Mouse (Mus musculus) heart, adult 9 months (tissue): Measurements from ENCODE around the gene Acot4.
"Not testable (repeated sequence)": the region's sequence is repeated elsewhere in the genome, so short reads cannot be mapped to it uniquely, and the experiment has no call there.

ENCODE experiments used
- DNase-seq, 2 experiments: peaks; one replicate each; pipeline ENCODE4 v3.0.0; 2022; ENCODE audit warnings: low spot score in 2 of 2

Acot4 gene

DNA sequence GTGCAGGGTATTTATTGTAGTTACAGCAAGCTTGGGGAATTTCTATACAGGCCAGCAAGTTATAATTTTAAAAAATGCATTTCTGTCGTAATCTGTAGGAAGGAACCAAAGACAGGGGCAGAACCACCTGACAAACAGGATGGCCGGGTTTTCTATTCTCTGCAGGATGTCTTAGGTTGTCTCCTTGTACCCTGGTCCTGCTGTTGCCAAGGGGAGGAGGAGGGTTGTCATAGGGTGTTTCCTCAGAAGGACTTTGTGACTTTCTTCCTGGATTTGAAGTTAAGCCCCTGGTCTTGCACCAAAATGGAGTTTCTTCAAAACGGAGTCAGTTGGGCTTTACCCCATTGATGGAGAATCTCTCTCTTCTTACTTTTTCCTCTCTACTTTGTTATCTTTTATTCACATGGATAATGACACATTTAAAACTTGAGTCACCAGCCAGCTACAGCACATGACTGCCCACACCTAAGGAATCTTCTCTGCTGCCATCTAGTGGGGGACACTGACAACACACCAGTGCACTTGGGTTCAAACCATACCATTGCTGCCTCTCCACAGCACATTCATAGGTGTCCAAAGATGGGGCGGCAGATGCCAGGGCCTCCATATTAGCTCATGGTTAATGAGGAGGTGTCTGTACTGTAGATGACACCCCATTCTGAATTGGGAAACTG lies 7.4 kb upstream of the Acot4 start:
- peak; percentile 47 to 72 for DNase-seq

DNA sequence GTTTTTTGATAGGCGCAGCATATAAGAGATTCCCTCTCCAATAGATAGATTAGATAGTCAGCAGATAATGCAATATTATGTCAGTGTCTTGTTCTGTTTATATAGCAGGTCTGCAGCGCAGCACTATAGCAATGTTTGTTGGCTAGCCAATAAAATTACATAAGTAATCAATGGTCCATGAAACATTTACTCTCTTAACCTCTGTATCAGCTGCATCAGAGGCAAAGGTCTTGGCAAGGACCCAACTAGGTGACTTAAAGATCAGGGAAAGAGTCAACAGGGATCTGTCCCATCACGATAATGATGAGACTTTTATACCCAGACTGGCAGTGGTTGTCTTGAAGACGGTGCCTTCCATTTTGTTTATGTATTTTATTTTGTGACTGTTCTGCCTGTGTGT lies 5.3 kb upstream of the Acot4 start:
- no peak for DNase-seq

DNA sequence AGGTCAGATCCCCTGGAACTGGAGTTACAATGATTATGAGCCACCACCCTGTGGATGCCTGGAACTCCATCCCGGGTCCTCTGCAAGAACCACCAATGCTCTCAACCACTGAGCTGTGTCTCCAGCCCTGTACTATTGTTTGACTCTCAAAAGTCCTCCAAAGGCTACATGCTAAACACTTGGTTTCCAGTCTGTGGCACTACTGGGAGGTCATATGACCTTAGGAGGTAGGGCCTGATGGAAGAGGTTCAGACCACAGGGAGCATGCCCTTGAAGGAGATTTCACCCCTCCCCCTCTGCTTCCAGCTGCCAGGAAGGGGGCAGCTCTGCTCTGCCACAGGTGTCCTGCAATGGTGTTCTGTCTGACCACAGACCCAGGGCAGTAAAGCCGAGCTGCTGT lies 4.9 kb upstream of the Acot4 start:
- DNase-seq, result not testable (repeated sequence)

DNA sequence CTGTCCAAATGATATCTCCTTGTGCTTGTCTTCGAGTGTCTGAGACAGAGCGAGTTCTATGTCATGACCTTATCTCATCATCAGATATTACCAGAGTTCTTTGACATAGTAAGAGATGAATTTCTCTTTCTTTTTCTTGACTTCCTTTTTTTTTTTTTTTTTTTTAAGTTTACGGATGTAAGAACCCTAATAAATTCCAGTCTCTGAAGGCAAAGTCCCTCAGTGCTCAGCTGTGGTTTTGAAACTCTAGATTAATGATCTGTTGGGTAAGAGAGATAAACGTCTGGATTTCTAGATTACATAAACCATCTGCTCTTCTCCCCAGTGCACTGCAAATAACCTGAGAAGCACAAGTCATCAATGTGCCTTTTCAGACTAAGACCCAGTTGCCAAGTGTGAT lies 4.1 kb upstream of the Acot4 start:
- DNase-seq, result no peak

DNA sequence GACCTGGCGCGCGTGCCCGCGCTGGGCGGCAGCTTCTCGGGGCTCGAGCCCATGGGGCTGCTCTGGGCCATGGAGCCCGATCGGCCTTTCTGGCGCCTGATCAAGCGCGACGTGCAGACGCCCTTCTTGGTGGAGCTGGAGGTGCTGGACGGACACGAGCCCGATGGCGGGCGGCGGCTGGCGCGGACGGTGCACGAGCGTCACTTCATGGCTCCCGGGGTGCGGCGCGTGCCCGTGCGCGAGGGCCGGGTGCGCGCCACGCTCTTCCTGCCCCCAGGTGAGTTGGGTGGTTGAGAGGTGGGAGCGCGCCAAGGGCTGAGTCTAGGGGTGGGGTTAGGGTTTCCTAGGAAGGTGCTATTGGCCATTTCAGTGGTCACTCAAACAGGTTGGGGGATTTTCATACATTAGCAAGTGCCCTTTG lies 522 bp downstream of the Acot4 start, which contains the start of gene Gm49366:
TSS of gene Gm49366 (plus strand) at position 245 of the 421 bp plus-strand sequence.
- peak; percentile 18 to 22 for DNase-seq

DNA sequence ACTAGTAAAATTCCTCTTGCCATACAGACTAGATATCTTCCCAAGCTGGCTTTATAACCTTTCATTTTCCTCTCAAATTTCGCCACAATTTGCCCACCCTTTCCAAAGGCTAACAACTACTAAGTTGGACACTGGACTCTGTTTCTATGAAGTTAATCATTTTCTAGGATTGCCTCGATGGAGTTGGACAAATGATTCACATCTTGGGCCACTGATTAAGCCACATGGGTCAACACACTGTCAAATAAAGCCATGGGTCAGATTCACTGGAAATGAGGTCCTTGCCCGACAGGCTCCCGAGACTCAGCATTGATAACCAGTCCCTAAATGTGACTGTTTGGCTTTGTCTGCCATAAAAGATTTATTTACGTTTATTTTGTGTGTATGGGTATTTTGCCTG lies 4.1 kb downstream of the Acot4 start:
- DNase-seq, result no peak

DNA sequence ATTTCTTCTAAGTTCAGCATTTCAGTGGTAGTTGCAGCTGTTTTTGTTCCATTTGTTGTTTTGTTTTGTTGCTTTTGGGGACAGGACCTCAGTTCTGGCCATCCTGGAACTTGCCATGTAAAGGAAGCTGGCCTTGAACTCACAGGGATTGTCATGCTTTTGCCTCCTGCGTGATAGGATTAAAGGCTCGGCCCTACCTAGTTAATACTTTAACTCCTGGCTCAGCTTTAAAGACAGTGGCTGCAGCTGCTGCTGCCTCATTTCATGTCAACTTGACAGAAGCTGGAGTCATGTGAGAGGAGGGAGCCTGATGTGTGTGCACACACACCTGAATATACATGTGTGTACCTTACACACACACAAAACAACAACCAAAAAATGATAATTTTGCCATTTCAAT lies 5.9 kb downstream of the Acot4 start:
- no peak for DNase-seq

DNA sequence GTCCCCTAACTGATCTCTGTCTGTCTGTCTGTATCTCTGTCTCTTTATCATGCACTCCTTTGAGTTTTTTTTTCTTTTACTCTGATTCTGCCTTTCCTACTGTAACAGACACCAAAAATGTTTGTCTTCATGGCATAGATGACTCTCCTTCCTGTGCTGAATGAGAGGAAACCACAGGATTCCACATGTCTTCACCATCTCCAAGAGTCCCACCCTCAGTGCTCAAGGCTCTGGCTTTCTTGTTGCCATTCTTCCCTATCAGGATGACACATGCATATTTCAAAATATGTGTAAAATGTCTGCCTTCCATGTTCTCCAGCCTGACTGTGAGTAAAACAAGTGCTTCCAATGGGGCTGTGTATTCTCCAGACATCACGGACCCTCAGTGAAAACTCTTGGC lies 8.7 kb downstream of the Acot4 start:
- DNase-seq, result no peak

DNA sequence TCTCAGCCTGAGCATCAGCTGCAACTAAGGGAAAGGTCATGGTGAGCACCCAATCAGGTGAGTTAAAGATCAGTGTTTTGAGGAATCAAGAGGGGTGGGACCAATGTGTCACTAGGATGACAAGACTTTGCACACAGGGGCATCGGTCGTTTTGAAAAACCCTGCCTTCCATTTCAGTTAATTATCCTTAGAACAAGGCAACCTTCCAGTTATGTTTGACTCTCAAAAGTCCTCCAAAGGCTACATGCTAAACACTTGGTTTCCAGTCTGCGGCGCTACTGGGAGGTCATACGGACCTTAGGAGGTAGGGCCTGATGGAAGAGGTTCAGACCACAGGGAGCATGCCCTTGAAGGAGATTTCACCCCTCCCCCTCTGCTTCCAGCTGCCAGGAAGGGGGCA lies 12.6 kb downstream of the Acot4 start:
- not testable (repeated sequence) for DNase-seq

DNA sequence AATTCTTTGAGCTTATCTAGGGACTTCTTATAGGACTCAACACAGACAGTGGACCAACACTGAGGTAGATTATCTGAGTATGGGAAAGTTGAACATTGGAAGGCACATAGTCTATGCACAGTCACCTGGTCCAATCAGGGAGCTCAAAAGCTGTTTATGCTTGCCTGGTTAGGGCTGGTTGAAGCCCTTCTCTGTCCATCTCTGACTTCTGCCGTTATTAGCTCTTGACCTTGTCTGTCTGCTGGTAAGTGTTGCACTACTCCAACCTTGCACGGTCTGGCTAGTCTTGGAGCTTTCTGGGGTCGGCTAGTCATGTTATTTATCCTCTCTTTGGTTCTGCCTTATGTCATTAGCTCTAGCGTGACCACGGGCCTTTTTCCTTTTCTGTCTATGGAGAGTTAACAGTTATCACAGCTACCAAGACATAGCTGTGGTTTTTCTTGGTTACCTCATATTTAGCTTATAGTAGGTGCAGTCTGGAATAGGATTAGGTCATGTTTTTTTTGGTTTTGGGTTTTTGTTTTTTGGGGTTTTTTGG lies 13.8 kb downstream of the Acot4 start, which contains the start of gene Acot3:
TSS of gene Acot3 (plus strand) at position 208 of the 538 bp plus-strand sequence.
- no peak for DNase-seq

DNA sequence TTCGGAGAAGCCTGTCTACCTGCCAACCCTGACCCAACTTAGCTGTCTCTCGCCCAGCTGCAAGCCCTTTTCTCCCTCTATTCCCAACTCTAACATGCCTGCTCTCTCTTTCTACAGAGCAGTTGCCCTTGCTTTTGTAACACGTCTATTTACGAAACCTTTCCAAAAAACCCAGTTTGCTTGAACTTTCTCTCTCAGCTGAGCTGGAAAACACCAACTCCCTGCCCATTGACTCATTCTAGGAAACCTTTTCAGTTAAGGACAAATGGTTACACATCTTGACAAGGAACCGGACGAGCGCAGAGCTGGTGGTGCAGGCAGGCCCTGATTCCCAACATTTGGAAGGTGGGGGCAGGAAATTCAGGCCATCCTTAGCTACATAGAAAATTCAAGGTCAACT lies 14.4 kb downstream of the Acot4 start:
- no peak for DNase-seq

DNA sequence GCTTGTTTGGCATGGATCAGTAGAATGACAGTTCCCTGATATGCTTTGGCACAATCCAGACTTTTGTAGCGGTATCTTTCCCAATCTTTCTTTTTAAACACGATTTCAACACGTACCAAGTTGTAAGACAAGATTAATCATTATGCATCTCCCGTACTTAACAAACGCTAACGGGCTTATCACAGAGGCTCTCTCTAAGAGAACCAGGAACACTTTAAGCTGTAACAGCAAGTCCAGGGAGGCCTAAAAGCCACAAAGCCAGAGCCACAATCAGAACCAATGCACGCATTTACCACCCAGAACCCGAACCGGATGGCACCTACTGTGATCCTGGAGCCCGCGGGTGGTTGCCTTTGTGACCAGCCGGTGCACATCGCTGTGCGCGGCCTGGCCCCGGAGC lies 15.0 kb downstream of the Acot4 start:
- no peak for DNase-seq

DNA sequence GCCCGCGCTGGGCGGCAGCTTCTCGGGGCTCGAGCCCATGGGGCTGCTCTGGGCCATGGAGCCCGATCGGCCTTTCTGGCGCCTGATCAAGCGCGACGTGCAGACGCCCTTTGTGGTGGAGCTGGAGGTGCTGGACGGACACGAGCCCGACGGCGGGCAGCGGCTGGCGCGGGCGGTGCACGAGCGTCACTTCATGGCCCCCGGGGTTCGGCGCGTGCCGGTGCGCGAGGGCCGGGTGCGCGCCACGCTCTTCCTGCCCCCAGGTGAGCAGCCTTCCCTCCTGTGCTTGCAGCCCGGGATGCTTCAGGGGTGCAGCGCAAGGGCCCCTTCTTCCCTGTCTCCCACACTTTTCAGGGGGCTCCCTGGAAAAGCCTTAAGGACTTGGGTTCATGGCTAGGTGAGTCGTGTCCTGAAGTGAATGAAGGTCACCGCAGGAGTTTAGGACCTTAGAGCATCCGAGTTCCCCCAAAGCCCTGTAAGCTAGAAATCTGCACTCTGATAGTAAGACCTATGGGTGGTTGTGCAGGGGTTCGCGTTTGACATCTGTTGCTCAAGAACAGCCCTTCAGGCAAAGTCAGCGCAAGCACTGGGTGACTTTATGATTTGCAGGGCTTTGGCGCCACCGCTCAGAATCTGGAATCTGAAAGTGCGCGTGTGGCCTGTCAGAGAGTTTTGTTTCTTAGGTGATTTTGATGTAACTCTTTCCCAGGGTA lies 15.7 kb downstream of the Acot4 start:
- peak in 1 of 2 experiments; percentile 4 for DNase-seq

DNA sequence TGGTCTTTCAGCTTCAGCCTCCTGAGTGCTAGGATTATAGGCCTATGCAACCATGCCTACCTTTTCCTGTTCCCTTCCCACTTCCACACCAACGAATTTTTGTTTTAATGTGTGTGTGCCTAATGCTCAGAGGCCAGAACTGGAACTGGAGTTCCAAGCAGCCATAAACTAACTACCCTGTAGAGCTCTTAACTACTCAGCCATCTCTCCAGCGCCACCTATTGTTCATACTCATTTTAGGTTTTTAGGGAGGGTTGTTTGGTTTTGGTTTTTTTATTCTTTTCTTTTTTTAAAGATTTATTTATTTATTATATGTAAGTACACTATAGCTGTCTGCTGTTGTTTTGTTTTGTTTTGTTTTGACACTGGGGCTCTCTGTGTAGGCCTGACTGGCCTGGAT lies 22.8 kb downstream of the Acot4 start:
- no peak for DNase-seq

DNA sequence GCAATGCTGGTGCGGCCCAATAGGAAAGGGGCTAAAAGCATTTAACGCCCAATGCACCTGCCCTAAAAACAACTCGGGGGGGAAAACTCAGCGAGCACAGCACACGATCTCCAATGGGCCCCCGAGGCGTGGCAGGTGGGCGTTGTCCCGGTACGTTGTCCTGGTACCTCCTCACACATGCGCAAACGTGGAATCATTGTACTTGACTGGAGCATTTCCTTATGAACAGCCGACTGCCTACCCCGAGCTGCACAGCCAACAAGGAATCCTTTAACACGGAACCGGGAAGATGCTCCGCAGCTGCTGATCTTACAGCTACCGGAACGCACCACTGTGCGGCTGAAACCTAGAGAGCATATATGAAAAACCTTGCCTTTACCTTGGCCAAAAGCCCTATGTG lies 24.2 kb downstream of the Acot4 start:
- DNase-seq, result no peak

DNA sequence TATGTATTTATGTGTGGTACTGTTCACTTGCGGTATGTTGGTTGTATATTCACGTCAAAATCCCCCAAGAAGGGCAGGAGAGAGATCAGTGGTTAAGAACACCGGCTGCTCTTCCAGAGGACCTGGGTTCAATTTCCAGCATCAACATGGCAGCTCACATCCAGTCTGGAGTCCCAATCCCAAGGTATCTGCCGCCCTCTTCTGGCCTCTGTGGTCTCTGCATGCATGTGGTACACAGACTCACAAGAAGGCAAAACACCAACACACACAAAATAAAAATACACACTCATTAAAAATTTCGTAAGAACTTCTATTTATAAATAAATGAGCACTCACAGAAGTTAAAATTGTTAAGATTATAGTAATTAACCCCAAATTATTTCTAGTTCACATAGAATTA lies 25.0 kb downstream of the Acot4 start:
- no peak for DNase-seq

DNA sequence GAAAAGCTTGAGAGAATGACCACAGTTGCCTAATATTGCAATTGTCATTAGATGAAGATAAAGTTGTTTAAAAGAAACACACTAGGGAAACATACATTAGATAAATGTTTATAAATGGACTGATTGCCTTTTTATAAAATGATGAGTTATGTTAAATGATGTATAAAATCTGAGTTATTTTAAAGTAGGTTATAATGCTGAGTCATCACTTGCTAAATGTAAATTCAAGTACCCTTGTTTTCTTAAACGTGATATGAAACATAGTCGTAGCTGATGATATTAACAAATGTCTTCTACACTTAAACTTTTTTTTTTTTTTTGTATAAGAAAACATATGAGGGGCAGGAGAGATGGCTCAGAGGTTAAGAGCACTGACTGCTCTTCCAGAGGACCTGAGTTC lies 25.7 kb downstream of the Acot4 start:
- no peak for DNase-seq

DNA sequence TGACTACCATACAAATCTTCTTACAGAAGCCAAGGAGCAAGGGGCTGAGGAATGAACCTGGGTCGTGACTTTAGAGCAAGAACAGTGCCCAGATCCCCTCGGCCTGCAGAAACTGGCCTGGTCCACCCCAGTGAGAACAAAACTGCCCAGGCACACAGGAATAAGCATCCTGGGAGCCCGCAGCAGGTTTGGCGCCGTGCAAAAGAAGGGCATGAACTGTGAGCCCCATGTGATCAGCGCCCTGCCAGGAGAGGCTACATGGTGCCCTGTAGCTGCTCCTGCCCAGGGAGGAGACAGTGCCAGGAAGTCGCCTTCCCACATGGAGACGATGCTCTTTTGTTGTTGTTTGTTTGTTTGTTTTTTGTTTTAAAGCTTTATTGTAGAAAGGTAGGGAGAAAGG lies 26.4 kb downstream of the Acot4 start:
- DNase-seq, result no peak

DNA sequence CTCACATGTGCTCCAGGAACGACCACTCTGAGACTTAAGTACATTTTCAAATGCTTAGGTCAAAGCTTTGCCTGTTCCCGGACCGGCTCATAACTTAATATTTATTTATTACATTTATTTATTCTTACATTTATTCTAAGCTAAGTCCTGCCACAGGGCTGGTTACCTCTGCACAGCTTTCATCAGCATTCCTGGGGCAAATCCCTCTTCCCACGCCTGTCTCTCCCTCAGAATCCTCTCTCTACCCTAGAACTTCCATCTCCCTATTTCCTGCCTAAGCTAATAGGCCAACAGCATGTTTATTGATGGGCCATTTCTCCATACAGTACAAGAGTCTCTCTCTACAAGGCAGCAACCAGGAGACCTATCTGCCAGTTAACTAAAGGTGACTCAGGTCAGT lies 29.6 kb downstream of the Acot4 start:
- DNase-seq, result no peak

DNA sequence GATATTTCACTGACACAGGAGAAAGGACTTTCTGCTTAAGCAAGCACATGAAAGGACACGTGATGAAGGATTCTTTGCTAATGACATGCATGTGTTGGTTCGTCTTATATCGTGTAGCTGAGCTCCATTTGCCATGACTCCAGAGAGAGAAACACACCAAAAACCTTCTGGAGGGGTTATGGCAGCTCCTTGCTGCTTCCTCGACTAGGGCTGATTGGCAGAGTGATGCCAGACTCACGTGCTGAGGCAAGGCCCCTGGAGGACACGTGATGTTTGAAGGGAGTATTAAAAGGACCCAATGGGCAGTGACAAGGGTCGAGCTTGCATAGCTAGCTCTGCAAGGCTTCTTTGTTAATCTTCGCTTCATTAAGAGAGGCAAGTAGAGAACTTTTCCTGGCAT lies 30.1 kb downstream of the Acot4 start:
- no peak for DNase-seq

DNA sequence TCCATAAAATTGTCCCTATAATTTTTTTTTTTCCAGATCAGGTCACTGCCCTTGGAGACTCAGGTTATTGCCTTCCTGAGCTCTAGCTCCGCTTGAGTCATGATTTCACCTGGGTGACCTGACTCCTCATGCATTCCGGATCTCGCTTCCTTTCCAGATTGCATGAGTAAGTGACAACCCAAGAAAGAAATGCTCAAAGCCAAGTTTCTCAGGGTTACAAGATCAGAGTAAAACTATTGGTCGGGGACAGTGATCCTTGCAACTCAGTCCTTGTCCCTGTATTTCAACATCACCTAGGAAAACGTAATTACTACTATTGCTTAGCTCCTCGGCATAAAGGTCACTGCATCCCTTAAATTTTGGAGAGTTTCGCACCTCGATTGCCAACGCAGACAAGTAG lies 30.8 kb downstream of the Acot4 start, which contains the start of gene Acot5:
TSS of gene Acot5 (plus strand) at position 340 of the 400 bp plus-strand sequence.
- no peak for DNase-seq

DNA sequence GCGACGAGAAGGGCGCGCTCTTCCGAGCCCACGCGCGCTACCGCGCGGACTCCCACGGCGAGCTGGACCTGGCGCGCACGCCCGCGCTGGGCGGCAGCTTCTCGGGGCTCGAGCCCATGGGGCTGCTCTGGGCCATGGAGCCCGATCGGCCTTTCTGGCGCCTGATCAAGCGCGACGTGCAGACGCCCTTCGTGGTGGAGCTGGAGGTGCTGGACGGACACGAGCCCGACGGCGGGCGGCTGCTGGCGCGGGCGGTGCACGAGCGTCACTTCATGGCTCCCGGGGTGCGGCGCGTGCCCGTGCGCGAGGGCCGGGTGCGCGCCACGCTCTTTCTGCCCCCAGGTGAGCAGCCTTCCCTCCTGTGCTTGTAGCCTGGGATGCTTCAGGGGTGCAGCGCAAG lies 31.4 kb downstream of the Acot4 start:
- DNase-seq, result peak; percentile 23 to 28

DNA sequence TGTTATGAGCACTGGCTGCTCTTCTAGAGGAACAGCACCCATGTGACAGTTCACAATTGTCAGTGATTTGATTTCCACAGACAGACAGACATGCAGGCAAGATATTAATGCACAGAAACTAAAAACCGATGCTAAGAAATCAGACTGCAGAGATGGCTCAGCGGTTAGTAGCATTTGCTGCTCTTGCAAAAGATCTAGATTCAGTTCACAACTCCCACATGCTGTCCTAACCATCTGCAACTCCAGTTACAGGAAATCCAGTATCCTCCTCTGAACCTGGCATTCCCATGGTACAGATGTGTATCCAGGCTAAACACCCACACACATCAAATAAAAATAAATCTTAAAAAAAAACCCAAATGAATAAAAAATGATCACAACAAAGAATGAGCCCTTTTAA lies 33.5 kb downstream of the Acot4 start:
- no peak for DNase-seq
